Mouse (Mus musculus): ENCODE measurements around the gene Nol10. TPM values are rescaled to one million over a fixed set of nuclear protein-coding genes. Genes with fewer than 3 reads are reported as not detected.

The Nol10 gene
- total RNA-seq, 2 experiments from 2014 or later = 7.1 to 7.4 TPM

DNA sequence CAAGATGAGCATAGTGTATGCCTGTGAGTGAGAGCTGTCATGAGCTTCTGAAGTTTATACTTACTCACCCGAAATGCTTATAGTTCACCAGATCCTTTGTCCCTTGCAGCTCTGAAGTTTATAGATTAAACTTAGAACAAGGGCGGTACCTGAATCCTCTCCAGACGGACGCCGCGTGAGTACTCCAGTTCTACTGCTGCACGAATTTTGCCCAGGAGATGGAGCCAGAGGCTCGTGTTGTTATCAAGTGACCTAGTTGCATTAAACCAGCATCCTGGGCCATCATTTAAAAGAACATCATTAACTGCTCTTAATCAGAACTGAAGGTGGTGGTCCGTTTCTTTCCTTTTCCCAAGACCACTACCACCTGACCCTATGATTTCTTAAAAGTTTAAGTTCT lies 10.7 kb downstream of the Nol10 start:
- peak in 1 of 2 experiments; percentile 37 for DNase-seq
- intact Hi-C loops (cut with DNase I) = no loop called here

DNA sequence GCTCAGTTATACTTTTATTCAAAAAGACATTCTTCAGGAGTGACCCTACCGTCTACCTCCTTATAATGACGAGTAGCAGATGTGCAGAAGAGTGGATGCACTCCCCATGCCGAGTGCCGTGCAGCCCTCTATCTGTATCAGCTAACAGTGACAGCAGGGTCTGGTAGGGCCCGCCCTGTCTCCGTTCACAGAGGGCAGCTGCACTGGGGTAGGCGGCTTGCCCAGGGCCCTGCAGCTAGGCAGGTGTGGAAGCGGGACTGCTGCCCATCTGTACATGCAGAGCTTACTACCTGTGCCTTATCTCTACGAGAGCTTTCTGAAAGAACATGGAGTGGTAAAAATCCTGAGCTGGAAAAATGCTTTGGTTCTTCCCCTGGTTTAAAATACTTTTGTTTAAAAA lies 11.8 kb downstream of the Nol10 start:
- intact Hi-C loops (cut with DNase I) = loop anchor here (10.0 kb wide), 1 partner anchor 315 kb away; no protein-coding TSS in a partner anchor
- no peak for DNase-seq

DNA sequence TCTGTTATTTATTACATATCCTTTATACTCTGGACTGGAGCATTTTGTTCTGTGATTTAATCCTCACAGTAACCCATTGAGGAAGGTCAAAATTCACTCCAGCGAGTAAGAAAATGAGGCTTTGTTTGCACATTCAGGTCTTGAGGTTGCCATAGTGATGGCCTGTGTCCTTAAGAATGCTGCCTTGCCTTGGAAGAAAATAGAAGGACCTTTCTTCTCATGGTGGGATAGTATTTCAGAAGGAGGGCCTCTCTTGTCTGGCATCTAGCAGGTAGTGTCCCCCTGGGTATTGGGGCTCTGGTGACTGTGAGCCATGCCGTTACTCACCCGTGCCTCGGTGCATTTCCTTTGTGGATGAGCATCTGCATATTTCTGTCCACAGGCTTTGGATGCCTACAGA lies 12.4 kb downstream of the Nol10 start:
- DNase-seq = no peak
- intact Hi-C loops (cut with DNase I) = loop anchor here (10.0 kb wide), 1 partner anchor 314 kb away; no protein-coding TSS in a partner anchor

DNA sequence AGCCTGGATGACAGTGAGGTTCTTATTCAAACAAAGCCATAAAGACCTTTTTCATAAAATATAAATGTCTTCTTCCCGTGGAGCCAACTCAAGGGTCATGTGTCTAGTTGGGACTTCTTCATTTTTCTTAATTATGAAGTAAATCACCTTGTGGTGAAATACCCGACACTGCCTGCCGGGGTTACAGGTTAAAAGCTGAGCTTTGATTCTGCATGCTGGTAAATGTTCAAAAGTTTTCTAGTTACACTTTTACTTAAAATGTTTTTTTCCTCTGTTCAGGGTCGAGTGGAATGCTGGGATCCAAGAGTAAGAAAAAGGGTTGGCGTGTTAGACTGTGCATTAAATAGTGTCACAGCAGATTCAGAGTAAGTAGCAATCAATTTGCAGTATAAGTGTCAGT lies 14.1 kb downstream of the Nol10 start:
- intact Hi-C loops (cut with DNase I) = loop anchor here (10.0 kb wide), 1 partner anchor 312 kb away; no protein-coding TSS in a partner anchor
- no peak for DNase-seq

DNA sequence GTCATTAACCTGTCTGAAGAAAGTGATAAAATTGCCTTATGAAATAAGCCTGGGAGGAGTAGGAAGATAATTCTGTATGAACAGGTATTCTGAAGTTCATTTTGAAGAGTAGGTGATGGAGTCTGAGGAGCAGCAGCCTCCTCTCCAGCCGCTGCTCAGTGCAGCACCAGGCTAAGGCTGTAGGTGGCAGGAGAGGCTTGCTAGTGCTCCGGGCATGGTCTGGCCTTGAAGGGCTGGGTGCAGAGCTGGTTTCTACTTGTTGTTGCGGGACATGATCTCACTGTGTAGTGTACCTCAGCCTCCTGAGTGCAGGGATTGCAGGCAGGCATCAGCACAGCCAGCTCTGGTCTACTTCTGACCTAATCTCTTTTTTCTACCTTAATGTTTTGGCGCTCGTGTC lies 18.7 kb downstream of the Nol10 start:
- intact Hi-C loops (cut with DNase I) = loop anchor here (5.0 to 10.0 kb wide), 3 partner anchors 185 to 440 kb away; no protein-coding TSS in a partner anchor
- DNase-seq = peak; percentile 64 to 79

DNA sequence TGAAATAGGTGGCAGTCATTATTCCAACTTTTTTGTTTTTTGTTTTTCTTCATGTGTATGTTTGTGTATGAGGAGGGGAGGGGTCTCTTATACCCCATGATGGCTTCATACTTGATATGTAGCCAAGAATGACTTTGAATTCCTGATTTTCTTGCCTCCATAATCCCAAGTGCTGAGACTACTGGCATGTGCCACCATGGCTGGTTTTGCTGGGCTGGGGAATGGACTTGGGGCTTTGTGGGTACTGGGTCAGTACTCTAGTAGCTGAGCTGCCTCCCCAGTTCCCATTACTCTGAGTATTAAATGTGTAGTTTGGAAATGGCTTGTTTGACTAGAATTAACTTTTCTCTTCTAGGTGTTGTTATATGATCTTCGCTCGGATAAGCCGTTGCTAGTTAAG lies 20.9 kb downstream of the Nol10 start:
- DNase-seq = no peak
- intact Hi-C loops (cut with DNase I) = loop anchor here (5.0 to 10.0 kb wide), 3 partner anchors 183 to 438 kb away; no protein-coding TSS in a partner anchor

DNA sequence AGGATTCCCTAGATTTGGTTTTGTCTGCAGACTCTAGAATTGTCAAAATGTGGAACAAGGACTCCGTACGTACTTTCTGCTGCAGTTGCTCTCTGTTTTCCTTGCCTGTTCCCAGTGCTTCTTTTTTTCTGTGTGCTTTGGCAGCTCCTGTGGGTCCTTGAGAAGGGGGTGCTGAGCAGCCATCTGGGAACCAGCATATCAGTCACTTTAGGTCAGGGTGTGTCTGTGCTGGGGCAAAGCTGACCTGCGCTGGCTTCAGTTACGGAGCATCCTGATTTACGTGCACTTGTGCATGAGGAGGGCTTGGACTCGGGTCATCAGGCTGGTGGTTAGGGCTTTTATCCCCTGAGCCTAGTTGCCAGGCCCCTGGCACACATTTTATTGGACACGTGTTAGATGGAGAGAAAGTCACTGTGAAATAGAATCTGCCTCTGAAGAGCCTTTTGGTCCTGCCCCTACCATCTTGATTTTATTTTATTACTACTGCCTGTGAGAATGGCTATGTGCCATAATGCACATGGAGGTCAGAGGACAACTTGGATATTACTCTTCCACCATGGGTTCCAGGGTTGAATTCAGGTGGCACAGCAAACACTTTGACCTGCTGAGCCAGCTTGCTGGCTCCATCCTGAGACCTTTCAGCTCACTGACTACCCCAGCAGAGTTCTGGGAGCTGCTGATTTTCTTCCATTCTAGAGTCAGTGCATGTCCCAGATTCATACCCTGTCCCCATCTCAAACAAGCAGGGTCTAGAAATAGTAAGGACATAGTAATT lies 21.5 kb downstream of the Nol10 start:
- no peak for DNase-seq
- intact Hi-C loops (cut with DNase I) = loop anchor here (5.0 to 10.0 kb wide), 3 partner anchors 183 to 438 kb away; no protein-coding TSS in a partner anchor

DNA sequence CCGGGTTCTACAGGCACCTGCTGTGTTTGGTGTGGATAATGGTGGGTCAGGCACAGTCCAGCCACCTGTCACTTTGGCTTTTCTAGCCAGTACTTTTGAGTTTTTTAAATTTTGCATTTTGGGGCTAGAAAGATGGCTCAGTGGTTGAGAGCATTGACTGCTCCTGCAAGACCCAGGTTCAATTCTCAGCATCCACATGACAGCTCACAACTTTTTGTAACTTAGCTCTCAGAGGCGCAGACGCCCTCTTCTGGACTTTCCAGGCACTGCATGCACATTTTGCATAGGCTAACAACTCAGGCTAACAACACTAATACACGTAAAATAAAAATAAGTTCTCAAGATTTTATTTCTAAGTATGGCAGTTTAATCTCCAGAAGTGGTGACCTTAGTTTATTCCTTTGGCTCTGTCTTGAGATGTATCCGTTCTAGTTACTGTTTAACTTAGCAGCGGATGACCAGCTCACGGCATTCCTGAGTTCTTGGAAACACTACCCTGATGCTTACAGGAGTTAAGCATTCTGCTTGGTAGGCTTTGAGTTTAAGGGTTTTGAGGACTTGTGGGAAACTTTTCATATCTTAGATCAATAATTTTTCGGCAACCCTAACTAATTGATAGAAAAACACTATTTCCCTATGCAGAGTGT lies 23.5 kb downstream of the Nol10 start:
- DNase-seq = no peak
- intact Hi-C loops (cut with DNase I) = no loop called here

DNA sequence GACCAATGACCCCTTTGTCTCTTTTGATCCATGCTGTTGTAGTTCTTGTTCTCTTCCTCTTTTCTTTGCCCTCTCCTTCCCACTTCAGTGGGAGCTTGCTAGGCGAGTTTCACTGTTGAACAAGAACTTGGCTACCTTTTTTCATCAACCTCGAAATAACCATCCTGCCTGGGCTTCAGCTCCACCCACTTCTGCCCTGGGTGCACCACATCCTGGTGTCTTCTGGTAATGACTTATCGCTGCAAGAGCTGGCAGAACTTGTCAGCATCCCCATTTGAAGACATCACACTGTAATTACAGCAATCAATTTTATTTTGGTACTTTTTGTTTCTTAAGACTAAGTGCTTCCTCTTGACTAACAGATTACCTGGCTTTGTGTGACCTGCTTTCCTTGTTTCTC lies 24.4 kb downstream of the Nol10 start:
- no peak for DNase-seq
- intact Hi-C loops (cut with DNase I) = no loop called here

DNA sequence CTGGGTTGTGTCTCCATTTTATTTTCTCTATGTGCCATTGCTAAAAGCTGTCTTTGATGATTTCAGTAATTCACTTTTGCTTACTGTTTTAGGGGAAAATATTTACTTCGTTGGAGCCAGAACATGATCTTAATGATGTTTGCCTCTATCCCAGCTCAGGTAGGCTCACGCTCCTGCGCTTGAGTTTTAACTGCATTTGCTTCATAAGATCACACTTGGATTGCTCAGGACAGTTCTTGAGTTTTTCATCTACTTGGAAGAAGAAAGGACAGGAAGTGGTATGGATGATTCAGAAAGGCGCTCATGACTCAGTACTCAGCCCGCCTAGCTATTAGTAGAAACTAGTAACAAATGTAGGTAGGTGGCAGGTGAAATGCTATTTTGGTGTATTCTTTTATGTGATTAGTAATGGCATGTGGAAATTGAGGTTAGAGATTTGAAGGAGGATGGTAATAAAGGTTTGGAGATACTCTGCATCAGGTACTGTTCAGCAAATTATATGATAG lies 25.3 kb downstream of the Nol10 start:
- intact Hi-C loops (cut with DNase I) = no loop called here
- no peak for DNase-seq

DNA sequence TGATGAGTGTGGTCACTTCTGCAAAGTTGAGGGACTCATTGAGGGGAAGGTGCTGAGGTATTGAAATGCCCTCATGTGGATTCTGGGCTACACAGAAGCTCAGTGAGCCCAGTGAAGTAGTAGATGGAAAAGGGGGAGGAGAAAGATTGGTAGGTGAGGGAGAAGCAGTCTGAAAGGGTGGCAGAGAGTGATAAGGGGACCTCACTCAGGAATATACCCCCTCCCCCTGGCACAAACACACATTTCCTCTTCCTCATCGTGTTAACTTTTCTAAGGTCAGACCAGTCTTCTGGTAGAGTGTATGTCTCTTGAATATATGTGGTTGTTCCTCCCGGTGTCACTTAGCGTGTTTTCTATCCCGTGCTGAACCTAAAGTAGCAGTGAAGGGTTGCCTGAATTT lies 27.0 kb downstream of the Nol10 start:
- intact Hi-C loops (cut with DNase I) = no loop called here
- no peak for DNase-seq

DNA sequence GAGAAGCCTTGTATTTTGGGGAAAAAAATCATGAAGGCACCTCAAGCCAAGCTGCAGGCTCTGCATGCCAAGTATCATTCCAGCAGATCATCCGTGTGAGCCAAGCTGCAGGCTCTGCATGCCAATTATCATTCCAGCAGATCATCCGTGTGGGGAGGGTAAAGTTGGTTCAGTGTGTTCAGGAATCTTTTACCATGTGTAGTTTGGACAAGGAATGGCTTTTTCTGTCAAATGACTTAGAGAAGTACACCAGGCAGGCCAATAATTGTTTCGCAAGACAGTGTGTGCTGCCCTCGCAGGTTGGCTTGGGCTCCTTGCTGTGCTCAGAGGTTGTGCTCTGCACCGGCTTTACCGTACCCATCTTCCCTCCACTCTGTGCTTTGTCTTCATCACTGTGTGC lies 28.3 kb downstream of the Nol10 start:
- intact Hi-C loops (cut with DNase I) = no loop called here
- DNase-seq = no peak

DNA sequence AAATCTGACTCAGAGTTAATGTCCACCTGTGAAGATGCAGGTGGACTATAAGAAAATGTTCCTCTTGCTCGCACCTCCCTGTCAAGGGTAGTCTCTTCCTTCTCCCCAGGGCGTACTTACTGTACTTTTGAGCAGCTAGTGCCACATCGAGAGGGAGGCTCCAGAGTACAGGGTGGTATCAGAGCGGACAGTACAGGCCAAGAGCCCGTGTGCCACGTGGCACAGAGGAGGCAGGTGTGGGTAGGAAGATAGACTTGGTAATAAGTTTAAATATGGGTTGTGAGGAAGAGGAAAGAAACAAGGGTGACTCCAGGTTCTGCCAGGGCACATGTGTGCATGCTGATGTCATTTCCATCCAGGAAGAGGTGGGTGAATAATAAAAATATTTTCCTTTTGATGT lies 32.7 kb downstream of the Nol10 start:
- intact Hi-C loops (cut with DNase I) = no loop called here

DNA sequence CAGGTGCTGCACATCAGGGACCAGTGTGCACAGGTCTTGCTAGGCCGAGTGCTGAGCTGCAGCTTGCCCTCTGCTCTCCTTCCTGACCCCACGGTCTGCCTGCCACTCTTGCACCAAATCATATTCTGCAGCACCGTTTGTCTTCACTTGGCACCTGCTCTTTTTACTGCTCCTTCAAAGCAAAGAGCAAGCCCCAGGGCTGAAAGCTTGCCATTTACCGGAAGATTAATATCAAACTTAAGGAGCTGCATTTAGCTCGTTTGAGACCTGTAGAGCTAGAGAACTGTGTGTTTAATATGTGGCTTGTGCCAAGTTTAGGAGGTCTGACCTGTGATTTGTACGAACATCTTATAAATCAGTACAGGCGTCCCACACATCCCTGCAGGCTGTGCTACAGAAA lies 34.5 kb downstream of the Nol10 start:
- DNase-seq = no peak
- intact Hi-C loops (cut with DNase I) = no loop called here

More for the DNA sequence above, 32.7 kb downstream of the Nol10 start:
- DNase-seq = no peak

DNA sequence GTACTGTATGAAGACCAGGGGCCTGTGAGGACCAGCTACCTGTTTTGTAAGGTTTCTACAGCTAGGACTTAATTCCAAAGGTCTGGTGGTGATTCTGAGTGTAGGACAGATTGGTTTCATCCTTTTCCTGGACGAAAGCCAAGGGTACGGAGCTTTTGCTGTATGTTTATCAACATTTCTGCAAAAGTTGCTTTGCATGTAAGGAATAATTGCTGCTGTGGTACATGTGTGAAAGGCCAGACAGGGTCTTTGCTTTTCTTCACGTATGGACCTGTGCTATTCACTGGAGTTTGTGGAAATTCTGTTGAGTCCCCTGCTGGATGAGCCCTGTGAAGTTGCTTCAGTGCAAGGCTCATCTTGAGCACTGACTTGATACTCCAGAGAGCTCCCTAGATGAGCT lies 38.6 kb downstream of the Nol10 start:
- intact Hi-C loops (cut with DNase I) = no loop called here
- DNase-seq = no peak

DNA sequence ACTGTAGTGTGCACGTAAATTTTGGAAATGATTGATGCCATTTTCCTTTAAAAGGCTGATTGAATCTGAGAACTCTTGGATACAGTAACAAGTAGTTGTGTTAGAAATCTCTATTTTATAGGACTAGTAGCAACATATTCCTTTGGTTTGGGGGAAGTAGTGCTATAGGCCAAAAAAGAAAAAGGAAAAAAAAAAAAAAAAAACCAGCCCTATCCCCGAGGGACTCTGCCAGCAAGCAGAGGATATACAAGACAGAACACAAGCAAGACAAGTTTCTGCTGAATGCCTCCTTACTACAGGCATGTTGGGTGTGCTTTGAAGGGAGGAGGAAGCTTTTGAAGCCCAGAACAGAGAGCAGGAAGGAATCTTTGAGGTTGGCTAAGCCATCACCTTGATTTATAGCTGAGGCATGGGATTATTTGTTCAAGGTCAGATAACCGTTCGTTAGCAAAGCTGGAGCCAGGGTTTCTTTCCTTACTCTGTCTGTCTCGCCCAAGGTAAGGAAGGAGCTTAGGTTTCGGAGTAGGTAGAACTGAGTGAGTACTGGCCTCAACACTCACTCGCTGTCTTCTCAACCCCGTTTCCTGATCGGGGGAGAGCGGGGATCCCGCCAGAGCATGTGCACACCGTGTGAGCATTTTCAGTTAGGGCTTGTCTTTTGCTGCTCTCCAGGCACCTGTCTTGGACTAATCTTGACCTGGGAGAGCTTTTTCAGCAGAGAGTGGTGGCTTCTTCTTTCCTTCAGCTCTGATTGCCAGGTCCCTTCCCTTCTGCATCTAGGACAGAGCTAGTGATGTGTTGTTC lies 39.3 kb downstream of the Nol10 start:
- intact Hi-C loops (cut with DNase I) = no loop called here
- DNase-seq = no peak

DNA sequence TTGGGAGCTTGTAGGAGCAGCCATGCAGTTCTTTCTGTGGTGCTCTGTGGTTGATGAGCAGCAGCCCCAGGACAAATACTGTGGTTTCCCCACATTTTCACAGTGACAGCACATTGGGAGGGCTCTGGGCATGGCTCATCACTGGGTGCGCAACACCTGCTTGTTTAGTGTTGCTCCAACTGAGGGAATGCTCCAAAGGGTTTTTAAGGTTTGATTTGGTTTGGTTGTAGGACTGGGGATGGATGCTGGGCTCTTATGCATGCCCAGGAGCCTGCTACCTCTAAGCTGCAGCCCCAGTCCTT lies 39.8 kb downstream of the Nol10 start:
- intact Hi-C loops (cut with DNase I) = no loop called here
- DNase-seq = no peak

DNA sequence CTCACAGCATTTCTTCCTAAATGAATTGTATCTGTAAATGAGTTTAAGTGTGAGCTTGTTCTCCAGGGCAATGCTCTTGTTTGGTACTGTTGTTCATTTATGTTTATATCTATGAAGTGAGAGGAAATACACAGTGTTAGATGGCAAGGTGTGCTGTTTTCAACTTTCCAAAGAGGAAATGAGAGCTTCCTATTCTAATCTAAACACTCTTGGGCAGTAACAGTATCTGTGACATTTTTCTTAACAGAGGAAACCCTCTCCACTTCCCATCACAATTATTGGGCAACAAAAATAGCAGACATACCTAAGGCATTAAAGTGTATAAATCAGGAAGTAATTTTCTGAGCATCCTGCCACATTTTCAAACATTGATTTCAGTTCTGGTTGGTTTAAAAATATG lies 41.8 kb downstream of the Nol10 start:
- no peak for DNase-seq

DNA sequence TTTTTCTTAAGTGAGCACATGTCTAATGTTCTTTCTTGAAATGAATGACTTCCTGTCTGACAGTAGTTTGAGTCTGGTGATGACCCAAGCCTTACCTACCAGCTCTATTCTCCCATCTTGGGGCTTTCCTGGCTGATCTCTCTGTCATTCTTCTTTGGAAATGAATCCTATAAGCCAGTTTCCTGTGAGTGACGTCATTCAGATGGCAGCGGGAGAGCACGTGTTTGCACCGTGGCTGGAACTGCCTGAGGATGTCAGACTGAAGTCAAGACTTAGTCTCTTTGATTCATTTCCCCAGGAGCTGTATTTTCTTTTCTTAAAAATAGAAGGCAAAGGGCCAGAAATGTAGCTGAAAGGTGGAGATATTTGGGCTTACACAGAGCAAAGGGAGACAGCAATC lies 42.3 kb downstream of the Nol10 start:
- intact Hi-C loops (cut with DNase I) = loop anchor here (5.0 kb wide), 1 partner anchor 47 kb away; no protein-coding TSS in a partner anchor
- DNase-seq = peak in 1 of 2 experiments; percentile 8

More for the DNA sequence above, 41.8 kb downstream of the Nol10 start:
- intact Hi-C loops (cut with DNase I) = loop anchor here (5.0 kb wide), 1 partner anchor 47 kb away; no protein-coding TSS in a partner anchor

DNA sequence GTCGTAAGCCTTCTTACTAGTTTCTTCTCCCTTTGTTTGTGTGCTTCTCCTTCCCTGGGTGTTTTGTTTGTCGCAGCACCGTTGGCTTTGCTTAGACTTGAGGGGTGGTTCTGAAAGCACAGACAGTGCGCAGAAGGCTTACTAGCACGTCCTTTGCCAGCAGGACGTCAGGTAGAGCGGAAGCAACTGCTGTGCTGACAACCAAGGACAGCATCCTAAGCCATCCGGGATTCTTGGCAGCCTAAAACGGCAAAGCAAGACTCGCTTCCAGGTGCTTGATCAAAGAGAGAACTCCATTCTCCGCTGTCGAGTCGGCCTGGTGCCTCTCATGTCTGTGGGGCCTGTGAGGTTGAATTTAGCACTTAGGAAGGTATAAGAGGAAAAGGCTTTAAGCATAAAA lies 44.9 kb downstream of the Nol10 start:
- intact Hi-C loops (cut with DNase I) = loop anchor here (5.0 kb wide), 1 partner anchor 44 kb away; no protein-coding TSS in a partner anchor
- no peak for DNase-seq

DNA sequence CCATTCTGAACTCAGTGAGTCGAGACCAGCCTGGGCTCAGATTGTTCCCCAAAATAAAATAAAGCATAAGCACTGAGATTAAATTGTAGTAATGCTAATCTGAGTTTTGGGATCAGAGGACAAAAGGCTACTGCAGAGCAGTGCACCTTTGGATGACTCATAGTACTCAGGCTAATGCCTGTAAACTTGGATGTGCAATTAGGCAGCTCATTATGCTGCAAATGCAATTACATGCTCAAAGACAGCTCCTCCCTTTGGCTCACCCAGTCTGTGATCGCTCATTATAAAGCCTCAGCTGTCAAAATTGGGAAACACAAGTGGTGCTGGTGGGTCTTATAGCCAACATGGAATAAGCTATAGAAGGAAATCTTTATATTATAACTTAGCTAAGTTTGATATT lies 48.9 kb downstream of the Nol10 start:
- intact Hi-C loops (cut with DNase I) = no loop called here
- no peak for DNase-seq

All from heart, postnatal 14 days (tissue).